ENCODE assay signal across 25 mouse cellular contexts in the genomic region with DNA sequence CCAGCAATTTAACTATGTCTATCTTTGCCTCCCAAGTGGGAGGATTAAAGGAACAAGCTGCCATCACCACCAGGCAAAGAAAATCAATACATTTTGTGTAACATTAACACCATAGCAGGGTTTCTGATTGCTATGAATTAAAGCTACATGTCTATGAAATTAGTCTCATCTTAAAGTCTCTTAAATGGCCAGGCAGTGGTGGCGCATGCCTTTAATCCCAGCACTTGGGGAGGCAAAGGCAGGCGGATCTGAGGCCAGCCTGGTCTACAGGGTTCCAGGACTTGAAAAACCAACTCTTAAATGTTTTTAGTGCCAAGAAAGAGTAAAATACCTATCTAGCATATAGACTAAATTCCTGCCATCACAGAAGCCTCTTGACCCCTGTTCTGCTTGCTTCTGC. TPM values are rescaled to one million over a fixed set of nuclear protein-coding genes. Genes with fewer than 3 reads are reported as not detected.
DNase-seq lines count a peak whose midpoint lies in the region; ATAC-seq and TF ChIP-seq lines count a peak whose summit lies in the region.
"Had no signal": no experiment of that assay in that cellular context is flagged by ENCODE, and none has a peak within 500 bp of the region (broad histone marks: within the 10 kb centered on the region; RNA-seq: fewer than 3 reads in every experiment).

No protein-coding gene starts in this region.

- no peak for TF ChIP-seq POLR2A in CH12.LX (IDR thresholded peaks at IDR 0.05; ENCODE audit: low read depth, low read length)
- TF ChIP-seq POLR2A in cerebellum, adult 2 months (IDR thresholded peaks at IDR 0.05; ENCODE audit: borderline replicate concordance, insufficient read depth, low read length), result no peak

- no peak overlapping the region for H3K4me2 ChIP-seq in kidney, embryonic 15.5 days
- no peak overlapping the region for H3K4me2 ChIP-seq in CH12.LX (ENCODE audit: insufficient read depth, low read depth, poor library complexity, severe bottlenecking)
- H3K4me2 ChIP-seq: forebrain, embryonic 12.5 days; heart, embryonic 11.5 days; midbrain, embryonic 13.5 days; neural tube, embryonic 13.5 days had no signal

- H3K27me3 ChIP-seq in kidney, embryonic 15.5 days, result no peaks in the 10 kb centered on the region
- no peaks in the 10 kb centered on the region for H3K27me3 ChIP-seq in CH12.LX (replicated peaks)
- H3K27me3 ChIP-seq in cerebellum, adult 2 months (ENCODE audit: control insufficient read depth, insufficient read depth, low read length), result no peaks in the 10 kb centered on the region
- H3K27me3 ChIP-seq: forebrain, embryonic 12.5 days; midbrain, embryonic 13.5 days; neural tube, embryonic 13.5 days; Patski had no signal

- ATAC-seq in kidney, embryonic 15.5 days (replicated peaks; ENCODE audit: low FRiP score), result no peak
- ATAC-seq: activated CD4-positive, CD25-positive, alpha-beta regulatory T cell, adult 4 months; midbrain, embryonic 13.5 days; Patski had no signal

- in situ Hi-C loops in CH12.LX (cut with MboI; ENCODE audit: low pct_ligation_motif_present, low pct_unique_long_range_greater_than_20kb, low sequenced_read_pairs), result no loop called here

- peaks cover 97% of the 10 kb centered on the region for H3K36me3 ChIP-seq in kidney, embryonic 15.5 days
- H3K36me3 ChIP-seq in CH12.LX (replicated peaks in 1 of 2; ENCODE audit: control insufficient read depth in 1 of 2, insufficient read depth in 1 of 2, low read length in 1 of 2), result peaks cover 66 to 83% of the 10 kb centered on the region in 2 experiments

- no peak overlapping the region for H3K4me3 ChIP-seq in kidney, embryonic 15.5 days (replicated peaks)
- H3K4me3 ChIP-seq in CH12.LX (replicated peaks in 1 of 3; ENCODE audit: low read depth in 2 of 3, low read length in 2 of 3, poor library complexity in 1 of 3), result no peak overlapping the region
- no peak overlapping the region for H3K4me3 ChIP-seq in cerebellum, adult 2 months (replicated peaks; ENCODE audit: insufficient read depth, low read depth, low read length)
- H3K4me3 ChIP-seq in left cerebral cortex, adult 2 months, result no peak overlapping the region
- H3K4me3 ChIP-seq: erythroblast, embryonic 14.5 days; forebrain, embryonic 12.5 days; hindbrain, embryonic 10.5 days; midbrain, embryonic 13.5 days; neural tube, embryonic 13.5 days had no signal

- intact Hi-C loops in left cerebral cortex, adult 2 months (cut with DNase I), result no loop called here

- H3K9ac ChIP-seq in kidney, embryonic 15.5 days, result no peak overlapping the region
- H3K9ac ChIP-seq in CH12.LX (ENCODE audit: insufficient read depth, low read depth), result no peak overlapping the region
- H3K9ac ChIP-seq: forebrain, embryonic 12.5 days; neural tube, embryonic 13.5 days had no signal

- peaks cover 12% of the 10 kb centered on the region; the same call in 1 of the 2 replicates for H3K4me1 ChIP-seq in kidney, embryonic 15.5 days
- peaks cover 2 to 54% of the 10 kb centered on the region in 2 experiments; a peak in 3 of 4 replicates for H3K4me1 ChIP-seq in CH12.LX (ENCODE audit: control insufficient read depth in 1 of 2, insufficient read depth in 2 of 2)
- H3K4me1 ChIP-seq in cerebellum, adult 2 months (ENCODE audit: control insufficient read depth, insufficient read depth, low read length), result no peaks in the 10 kb centered on the region; the same call in 1 of the 2 replicates

- peak; percentile 8 for DNase-seq in embryo, embryonic 10 days (ENCODE audit: low spot score)
- no peak for DNase-seq in embryo, embryonic 10.5 days (ENCODE audit: low spot score)
- DNase-seq in kidney, postnatal 4 days, result no peak
- no peak for DNase-seq in CH12.LX (ENCODE audit: extremely low read depth)
- peak; percentile 73 for DNase-seq in adipocyte (ENCODE audit: low spot score)
- no peak for DNase-seq in cerebellum, adult 2 months
- no peak for DNase-seq in left cerebral cortex, adult 2 months (ENCODE audit: extremely low spot score in 1 of 2, low spot score in 2 of 2)
- DNase-seq: adrenal gland, postnatal 10 days; cerebellum, adult 8-10 months; kidney, adult 18-20 months; lung, adult 2 months; lung, postnatal 14 days; retina, postnatal 1 day; right cerebral cortex, postnatal 25 days; thymus, postnatal 25 days had no signal

- no peak for TF ChIP-seq EP300 in CH12.LX (IDR thresholded peaks at IDR 0.05; ENCODE audit: low read length)

- dilution Hi-C loops in CH12.LX (cut with MboI; ENCODE audit: extremely low pct_ligation_motif_present, extremely low pct_unique_long_range_greater_than_20kb, low sequenced_read_pairs), result no loop called here

- H3K27ac ChIP-seq in kidney, embryonic 15.5 days, result peak overlapping the region; percentile 46; the same call in 1 of the 2 replicates
- no peak overlapping the region for H3K27ac ChIP-seq in CH12.LX (ENCODE audit: insufficient read depth, low read depth)
- no peak overlapping the region for H3K27ac ChIP-seq in cerebellum, adult 2 months (ENCODE audit: insufficient read depth, low read length)
- H3K27ac ChIP-seq in left cerebral cortex, adult 2 months, result no peak overlapping the region; the same call in 1 of the 2 replicates
- H3K27ac ChIP-seq: forebrain, embryonic 12.5 days; hindbrain, embryonic 10.5 days; kidney, postnatal 0 days; midbrain, embryonic 13.5 days; neural tube, embryonic 13.5 days had no signal

- TF ChIP-seq RAD21 in CH12.LX (IDR thresholded peaks at IDR 0.05; ENCODE audit: low read depth, low read length), result no peak

- H3K79me2 ChIP-seq in CH12.LX (replicated peaks; ENCODE audit: control insufficient read depth, extremely low read depth, insufficient read depth, poor library complexity, severe bottlenecking), result peaks cover 22% of the 10 kb centered on the region

- 80% methylated on average over 2 of the region's 2 CpGs for WGBS in kidney, embryonic 15.5 days
- WGBS in cerebellum, adult 2 months, result 81% methylated on average over 2 of the region's 2 CpGs

- H3K9me3 ChIP-seq in kidney, embryonic 15.5 days (replicated peaks), result no peaks in the 10 kb centered on the region
- H3K9me3 ChIP-seq in CH12.LX (replicated peaks; ENCODE audit: low read length), result no peaks in the 10 kb centered on the region
- H3K9me3 ChIP-seq: forebrain, embryonic 12.5 days; hindbrain, embryonic 10.5 days; midbrain, embryonic 13.5 days; neural tube, embryonic 13.5 days had no signal

- TF ChIP-seq CTCF in CH12.LX (conservative IDR thresholded peaks at IDR 0.05 in 1 of 2, IDR thresholded peaks at IDR 0.05 in 1 of 2; ENCODE audit: low read depth in 2 of 2, low read length in 2 of 2), result no peak
- TF ChIP-seq CTCF in cerebellum, adult 2 months (IDR thresholded peaks at IDR 0.05; ENCODE audit: borderline replicate concordance, insufficient read depth, low read depth, low read length), result no peak
- TF ChIP-seq CTCF in left cerebral cortex, adult 2 months (IDR thresholded peaks at IDR 0.05), result no peak

TF ChIP-seq in CH12.LX, 34 proteins besides CTCF, POLR2A, EP300 and RAD21:
- TF ChIP-seq MAFK (IDR thresholded peaks at IDR 0.05; ENCODE audit: insufficient replicate concordance, low read length) (no peak), ZMIZ1 (IDR thresholded peaks at IDR 0.05; ENCODE audit: low read depth, low read length) (peak; percentile 69), CHD2 (IDR thresholded peaks at IDR 0.05; ENCODE audit: low read length) (no peak)

RNA-seq across cellular contexts. Expression of a gene that starts 7.2 kb away (rescaled TPM):
- 418 and 431 TPM in 2 replicates for polyA plus RNA-seq in kidney, embryonic 15.5 days (2015; fragmentation: Nextera tagmentation; extraction: Ambion mirVana)
- total RNA-seq in CH12.LX (2012; rRNA removed) (166 and 274 TPM in 2 replicates), CH12.LX (2014; rRNA removed) (218 and 232 TPM in 2 replicates)
- 429 and 456 TPM in 2 replicates for polyA plus RNA-seq in CH12.LX (2012; ENCODE audit: insufficient read length, low read depth)
- polyA plus RNA-seq in cerebellum, adult 2 months (2012; rRNA removed), result 187 and 200 TPM in 2 replicates
- 100 to 1,000 TPM; 186 to 194 TPM for total RNA-seq in left cerebral cortex, adult 2 months (2021)

RNA-seq across cellular contexts. Expression of a gene that starts 18.0 kb away (rescaled TPM):
- 32.5 and 36.0 TPM in 2 replicates for polyA plus RNA-seq in kidney, embryonic 15.5 days (2015; fragmentation: Nextera tagmentation; extraction: Ambion mirVana)
- 6.6 and 6.7 TPM in 2 replicates for total RNA-seq in CH12.LX (2012; rRNA removed)
- total RNA-seq in CH12.LX (2014; rRNA removed), result 6.5 and 7.8 TPM in 2 replicates
- 4.7 and 5.2 TPM in 2 replicates for polyA plus RNA-seq in CH12.LX (2012; ENCODE audit: insufficient read length, low read depth)
- 22.9 and 23.5 TPM in 2 replicates for polyA plus RNA-seq in cerebellum, adult 2 months (2012; rRNA removed)
- total RNA-seq in left cerebral cortex, adult 2 months (2021), result 10 to 100 TPM; 25.7 to 26.9 TPM

RNA-seq across cellular contexts. Expression of a gene that starts 41.6 kb away (rescaled TPM):
- 146 and 150 TPM in 2 replicates for polyA plus RNA-seq in kidney, embryonic 15.5 days (2015; fragmentation: Nextera tagmentation; extraction: Ambion mirVana)
- 105 and 110 TPM in 2 replicates for total RNA-seq in CH12.LX (2012; rRNA removed)
- 111 and 130 TPM in 2 replicates for total RNA-seq in CH12.LX (2014; rRNA removed)
- 98.9 and 114 TPM in 2 replicates for polyA plus RNA-seq in CH12.LX (2012; ENCODE audit: insufficient read length, low read depth)
- polyA plus RNA-seq in cerebellum, adult 2 months (2012; rRNA removed), result 57.0 and 62.2 TPM in 2 replicates
- total RNA-seq in left cerebral cortex, adult 2 months (2021), result 10 to 100 TPM; 11.7 to 15.4 TPM

RNA-seq across cellular contexts. Expression of a gene that starts 51.9 kb away (rescaled TPM):
- polyA plus RNA-seq in kidney, embryonic 15.5 days (2015; fragmentation: Nextera tagmentation; extraction: Ambion mirVana), result 35.0 and 40.7 TPM in 2 replicates
- total RNA-seq in CH12.LX (2012; rRNA removed) (1.5 and 2.5 TPM in 2 replicates), CH12.LX (2014; rRNA removed) (0.50 and 0.59 TPM in 2 replicates)
- 0.90 and 2.2 TPM in 2 replicates for polyA plus RNA-seq in CH12.LX (2012; ENCODE audit: insufficient read length, low read depth)
- 10.6 and 11.9 TPM in 2 replicates for polyA plus RNA-seq in cerebellum, adult 2 months (2012; rRNA removed)
- total RNA-seq in left cerebral cortex, adult 2 months (2021), result 1 to 10 TPM; 6.3 to 6.8 TPM

Comparison
In these comparisons a context has a peak if more than half of its experiments do, and no peak if none do; other contexts are left out.
1. DNase-seq: peak in embryo, embryonic 10 days (single experiment) and adipocyte (single experiment); none in embryo, embryonic 10.5 days (single experiment), kidney, postnatal 4 days (0 of 2), CH12.LX (single experiment), cerebellum, adult 2 months (0 of 2) and left cerebral cortex, adult 2 months (0 of 2).